Mouse (Mus musculus): Measurements from ENCODE around the gene Ccsap. TPM values are rescaled to one million over a fixed set of nuclear protein-coding genes. Genes with fewer than 3 reads are reported as not detected.

Ccsap gene
- 10 to 100 TPM in 2 of 26 experiments, 1 to 10 TPM in 22, under 1 TPM in 2; 0.91 to 17.6 (median 4.5) TPM for total RNA-seq (2018; cell fraction: chromatin; rRNA removed)
- 1 to 10 TPM in 23 of 26 experiments, under 1 TPM in 3; 0.30 to 4.9 (median 2.5) TPM for total RNA-seq (2018; cell fraction: cytosol; rRNA removed)
- total RNA-seq (2018; cell fraction: nucleus; rRNA removed): 10 to 100 TPM in 3 of 26 experiments, 1 to 10 TPM in 20, under 1 TPM in 3; 0.69 to 16.2 (median 4.4) TPM
- polyA plus RNA-seq (2018): 2.6 to 6.1 TPM (median 3.2 TPM) in 3 replicates

GRCm38 (mm10) chr8:123859648-123860259 lies at the start of gene Ccsap:
TSS of gene Ccsap (minus strand) at chr8:123860209.
- Histone ChIP-seq H3K27ac (peak within 1 kb of the TSS; percentile 35; the same call in 1 of the 2 replicates), H3K36me3 (ENCODE audit: inconsistent target) (no peaks in the 10 kb centered on the region), H3K4me3 (ENCODE audit: inconsistent target) (peak within 1 kb of the TSS; percentile 79), H3K79me2 (ENCODE audit: inconsistent target) (peaks cover 41% of the 10 kb centered on the region)
- 2% methylated on average over 43 of the region's 48 CpGs for WGBS (ENCODE audit: missing documents)

- no peak overlapping the region for H3K27ac ChIP-seq
- H3K36me3 ChIP-seq (ENCODE audit: inconsistent target): peaks cover 42% of the 10 kb centered on the region; the same call in 1 of the 2 replicates
- H3K79me2 ChIP-seq (ENCODE audit: inconsistent target): no peaks in the 10 kb centered on the region
- WGBS (ENCODE audit: missing documents): 94% methylated on average over 6 of the region's 6 CpGs
- H3K4me3 ChIP-seq (ENCODE audit: inconsistent target): no peak overlapping the region
These were observed 47.6 kb upstream of the Ccsap start for GRCm38 (mm10) chr8:123907604-123908003.

GRCm38 (mm10) chr8:123902653-123903052 lies 42.6 kb upstream of the Ccsap start:
- 95% methylated on average over 7 of the region's 7 CpGs for WGBS (ENCODE audit: missing documents)
- H3K79me2 ChIP-seq (ENCODE audit: inconsistent target): no peaks in the 10 kb centered on the region
- peaks cover 30% of the 10 kb centered on the region; the same call in 1 of the 2 replicates for H3K36me3 ChIP-seq (ENCODE audit: inconsistent target)
- H3K27ac ChIP-seq: no peak overlapping the region
- no peak overlapping the region for H3K4me3 ChIP-seq (ENCODE audit: inconsistent target)

GRCm38 (mm10) chr8:123899366-123899765 lies 39.4 kb upstream of the Ccsap start:
- no peak overlapping the region for H3K27ac ChIP-seq
- H3K79me2 ChIP-seq (ENCODE audit: inconsistent target): no peaks in the 10 kb centered on the region
- WGBS (ENCODE audit: missing documents): 95% methylated on average over 7 of the region's 7 CpGs
- no peak overlapping the region for H3K4me3 ChIP-seq (ENCODE audit: inconsistent target)
- H3K36me3 ChIP-seq (ENCODE audit: inconsistent target): peaks cover 20% of the 10 kb centered on the region; the same call in 1 of the 2 replicates

- no peak overlapping the region for H3K27ac ChIP-seq
- no peaks in the 10 kb centered on the region for H3K79me2 ChIP-seq (ENCODE audit: inconsistent target)
- no peak overlapping the region for H3K4me3 ChIP-seq (ENCODE audit: inconsistent target)
- 90% methylated on average over 5 of the region's 5 CpGs for WGBS (ENCODE audit: missing documents)
- peaks cover 12% of the 10 kb centered on the region; the same call in 1 of the 2 replicates for H3K36me3 ChIP-seq (ENCODE audit: inconsistent target)
These were observed 38.6 kb upstream of the Ccsap start for GRCm38 (mm10) chr8:123898576-123898975.

- Histone ChIP-seq H3K4me3 (ENCODE audit: inconsistent target) (no peak overlapping the region), H3K36me3 (ENCODE audit: inconsistent target) (peaks cover 3% of the 10 kb centered on the region; the same call in 1 of the 2 replicates), H3K27ac (no peak overlapping the region), H3K79me2 (ENCODE audit: inconsistent target) (no peaks in the 10 kb centered on the region)
- WGBS (ENCODE audit: missing documents): 69% methylated on average over 9 of the region's 10 CpGs
These were observed 36.8 kb upstream of the Ccsap start for GRCm38 (mm10) chr8:123896774-123897173.

- H3K4me3 ChIP-seq (ENCODE audit: inconsistent target): no peak overlapping the region
- WGBS (ENCODE audit: missing documents): 70% methylated on average over 14 of the region's 14 CpGs
- no peaks in the 10 kb centered on the region for H3K36me3 ChIP-seq (ENCODE audit: inconsistent target)
- no peak overlapping the region for H3K27ac ChIP-seq
- H3K79me2 ChIP-seq (ENCODE audit: inconsistent target): no peaks in the 10 kb centered on the region
These were observed 36.4 kb upstream of the Ccsap start for GRCm38 (mm10) chr8:123896366-123896761.

- 70% methylated on average over 9 of the region's 9 CpGs for WGBS (ENCODE audit: missing documents)
- H3K79me2 ChIP-seq (ENCODE audit: inconsistent target): no peaks in the 10 kb centered on the region
These were observed 35.8 kb upstream of the Ccsap start for GRCm38 (mm10) chr8:123895680-123896365.

GRCm38 (mm10) chr8:123895230-123895629 lies 35.2 kb upstream of the Ccsap start:
- Histone ChIP-seq H3K4me3 (ENCODE audit: inconsistent target) (no peak overlapping the region), H3K36me3 (ENCODE audit: inconsistent target) (no peaks in the 10 kb centered on the region), H3K79me2 (ENCODE audit: inconsistent target) (no peaks in the 10 kb centered on the region), H3K27ac (no peak overlapping the region)
- 88% methylated on average over 4 of the region's 4 CpGs for WGBS (ENCODE audit: missing documents)

More at GRCm38 (mm10) chr8:123895680-123896365, 35.8 kb upstream of the Ccsap start:
- Histone ChIP-seq H3K4me3 (ENCODE audit: inconsistent target) (no peak overlapping the region), H3K36me3 (ENCODE audit: inconsistent target) (no peaks in the 10 kb centered on the region), H3K27ac (no peak overlapping the region)

- Histone ChIP-seq H3K4me3 (ENCODE audit: inconsistent target) (no peak within 1 kb of the TSS), H3K27ac (no peak within 1 kb of the TSS), H3K79me2 (ENCODE audit: inconsistent target) (no peaks in the 10 kb centered on the region), H3K36me3 (ENCODE audit: inconsistent target) (no peaks in the 10 kb centered on the region)
- 36% methylated on average over 14 of the region's 15 CpGs for WGBS (ENCODE audit: missing documents)
These were observed 34.6 kb upstream of the Ccsap start, which contains the start of gene Acta1 for GRCm38 (mm10) chr8:123894502-123895097. TSS of gene Acta1 (minus strand) at chr8:123894751.

GRCm38 (mm10) chr8:123893413-123893812 lies 33.4 kb upstream of the Ccsap start:
- H3K4me3 ChIP-seq (ENCODE audit: inconsistent target): no peak overlapping the region
- H3K27ac ChIP-seq: no peak overlapping the region
- 87% methylated on average over 7 of the region's 11 CpGs for whole genome bisulfite sequencing (ENCODE audit: missing documents)
- H3K36me3 ChIP-seq (ENCODE audit: inconsistent target): no peaks in the 10 kb centered on the region
- no peaks in the 10 kb centered on the region for H3K79me2 ChIP-seq (ENCODE audit: inconsistent target)

- H3K27ac ChIP-seq: no peak overlapping the region
- no peak overlapping the region for H3K4me3 ChIP-seq (ENCODE audit: inconsistent target)
- WGBS (ENCODE audit: missing documents): 28% methylated on average over 29 of the region's 30 CpGs
- H3K36me3 ChIP-seq (ENCODE audit: inconsistent target): no peaks in the 10 kb centered on the region
- H3K79me2 ChIP-seq (ENCODE audit: inconsistent target): no peaks in the 10 kb centered on the region
These were observed 32.7 kb upstream of the Ccsap start for GRCm38 (mm10) chr8:123892586-123893155.

- WGBS (ENCODE audit: missing documents): 9% methylated on average over 49 of the region's 49 CpGs
These were observed 32.0 kb upstream of the Ccsap start for GRCm38 (mm10) chr8:123891883-123892585.

GRCm38 (mm10) chr8:123891271-123891670 lies 31.3 kb upstream of the Ccsap start:
- 2% methylated on average over 11 of the region's 11 CpGs for WGBS (ENCODE audit: missing documents)
- Histone ChIP-seq H3K79me2 (ENCODE audit: inconsistent target) (no peaks in the 10 kb centered on the region), H3K27ac (no peak overlapping the region), H3K4me3 (ENCODE audit: inconsistent target) (no peak overlapping the region), H3K36me3 (ENCODE audit: inconsistent target) (no peaks in the 10 kb centered on the region)

More at GRCm38 (mm10) chr8:123891883-123892585, 32.0 kb upstream of the Ccsap start:
- H3K4me3 ChIP-seq (ENCODE audit: inconsistent target): no peak overlapping the region
- H3K27ac ChIP-seq: no peak overlapping the region
- no peaks in the 10 kb centered on the region for H3K36me3 ChIP-seq (ENCODE audit: inconsistent target)
- H3K79me2 ChIP-seq (ENCODE audit: inconsistent target): no peaks in the 10 kb centered on the region
